Mouse (Mus musculus): ENCODE data around the gene Fam76a. TPM values are rescaled to one million over a fixed set of nuclear protein-coding genes. Genes with fewer than 3 reads are reported as not detected.

The Fam76a gene
- polyA plus RNA-seq, 1 experiment = 24.3 TPM

GRCm38 (mm10) chr4:132946047-132947001, 24.0 kb upstream of the Fam76a start:
- peak overlapping the region; percentile 32 for H3K9ac ChIP-seq (ENCODE audit: low read depth, poor library complexity, severe bottlenecking)
- no peaks in the 10 kb centered on the region for H3K9me3 ChIP-seq (replicated peaks; ENCODE audit: control insufficient read depth, insufficient read depth, low read length, poor library complexity, severe bottlenecking)
- 0 out of 2 replicates have a peak overlapping the region, but pooled peaks have one; percentile 2 for H3K4me3 ChIP-seq (ENCODE audit: low read depth, low read length)
- no peaks in the 10 kb centered on the region for H3K36me3 ChIP-seq (ENCODE audit: control insufficient read depth, insufficient read depth, low read length, poor library complexity, severe bottlenecking)
- H3K27me3 ChIP-seq (ENCODE audit: control insufficient read depth, insufficient read depth, low read length, poor library complexity, severe bottlenecking) = no peaks in the 10 kb centered on the region
- H3K4me1 ChIP-seq (ENCODE audit: control insufficient read depth, insufficient read depth, low read length) = peaks cover 4% of the 10 kb centered on the region
- H3K27ac ChIP-seq (ENCODE audit: insufficient read depth, low read length) = 0 out of 2 replicates have a peak overlapping the region, but pooled peaks have one; percentile 1
- TF ChIP-seq EP300 (IDR thresholded peaks at IDR 0.05; ENCODE audit: insufficient read depth, low read depth, low read length) = peak; percentile 36; the same call in 1 of the 2 replicates
- TF ChIP-seq CTCF (IDR thresholded peaks at IDR 0.05; ENCODE audit: low read depth, low read length) = no peak

GRCm38 (mm10) chr4:132945261-132946046, 23.1 kb upstream of the Fam76a start:
- Histone ChIP-seq H3K4me3 (ENCODE audit: low read depth, low read length) (no peak overlapping the region), H3K36me3 (ENCODE audit: control insufficient read depth, insufficient read depth, low read length, poor library complexity, severe bottlenecking) (no peaks in the 10 kb centered on the region), H3K9ac (ENCODE audit: low read depth, poor library complexity, severe bottlenecking) (peak overlapping the region; percentile 32), H3K4me1 (ENCODE audit: control insufficient read depth, insufficient read depth, low read length) (peaks cover 4% of the 10 kb centered on the region), H3K27me3 (ENCODE audit: control insufficient read depth, insufficient read depth, low read length, poor library complexity, severe bottlenecking) (no peaks in the 10 kb centered on the region), H3K27ac (ENCODE audit: insufficient read depth, low read length) (peak overlapping the region; percentile 12; the same call in 1 of the 2 replicates), H3K9me3 (replicated peaks; ENCODE audit: control insufficient read depth, insufficient read depth, low read length, poor library complexity, severe bottlenecking) (no peaks in the 10 kb centered on the region)
- TF ChIP-seq POLR2A (IDR thresholded peaks at IDR 0.05; ENCODE audit: insufficient read depth, low read length) = no peak
- peak; percentile 94 for TF ChIP-seq CTCF (IDR thresholded peaks at IDR 0.05; ENCODE audit: low read depth, low read length)
- TF ChIP-seq EP300 (IDR thresholded peaks at IDR 0.05; ENCODE audit: insufficient read depth, low read depth, low read length) = 0 out of 2 replicates have a peak, but pooled peaks have one; percentile 18

- no peaks in the 10 kb centered on the region for H3K36me3 ChIP-seq (ENCODE audit: control insufficient read depth, insufficient read depth, low read length, poor library complexity, severe bottlenecking)
- H3K9ac ChIP-seq (ENCODE audit: low read depth, poor library complexity, severe bottlenecking) = no peak overlapping the region
- H3K4me3 ChIP-seq (ENCODE audit: low read depth, low read length) = no peak overlapping the region
- H3K27me3 ChIP-seq (ENCODE audit: control insufficient read depth, insufficient read depth, low read length, poor library complexity, severe bottlenecking) = no peaks in the 10 kb centered on the region
- peaks cover 4% of the 10 kb centered on the region for H3K4me1 ChIP-seq (ENCODE audit: control insufficient read depth, insufficient read depth, low read length)
- peak overlapping the region; percentile 35; the same call in 1 of the 2 replicates for H3K27ac ChIP-seq (ENCODE audit: insufficient read depth, low read length)
- TF ChIP-seq EP300 (IDR thresholded peaks at IDR 0.05; ENCODE audit: insufficient read depth, low read depth, low read length) = no peak
- TF ChIP-seq POLR2A (IDR thresholded peaks at IDR 0.05; ENCODE audit: insufficient read depth, low read length) = no peak
- no peak for TF ChIP-seq CTCF (IDR thresholded peaks at IDR 0.05; ENCODE audit: low read depth, low read length)
- 0 out of 2 replicates have a peak, but pooled peaks cover 2% of the 10 kb centered on the region for H3K9me3 ChIP-seq (replicated peaks; ENCODE audit: control insufficient read depth, insufficient read depth, low read length, poor library complexity, severe bottlenecking)
Measured at GRCm38 (mm10) chr4:132944776-132945175, 22.4 kb upstream of the Fam76a start.

- Histone ChIP-seq H3K36me3 (ENCODE audit: control insufficient read depth, insufficient read depth, low read length, poor library complexity, severe bottlenecking) (no peaks in the 10 kb centered on the region), H3K27me3 (ENCODE audit: control insufficient read depth, insufficient read depth, low read length, poor library complexity, severe bottlenecking) (no peaks in the 10 kb centered on the region), H3K9ac (ENCODE audit: low read depth, poor library complexity, severe bottlenecking) (no peak overlapping the region), H3K9me3 (replicated peaks; ENCODE audit: control insufficient read depth, insufficient read depth, low read length, poor library complexity, severe bottlenecking) (0 out of 2 replicates have a peak, but pooled peaks cover 2% of the 10 kb centered on the region), H3K4me1 (ENCODE audit: control insufficient read depth, insufficient read depth, low read length) (peaks cover 4% of the 10 kb centered on the region), H3K4me3 (ENCODE audit: low read depth, low read length) (no peak overlapping the region), H3K27ac (ENCODE audit: insufficient read depth, low read length) (no peak overlapping the region)
- TF ChIP-seq EP300 (IDR thresholded peaks at IDR 0.05; ENCODE audit: insufficient read depth, low read depth, low read length) = no peak
- TF ChIP-seq CTCF (IDR thresholded peaks at IDR 0.05; ENCODE audit: low read depth, low read length) = no peak
- TF ChIP-seq POLR2A (IDR thresholded peaks at IDR 0.05; ENCODE audit: insufficient read depth, low read length) = no peak
Measured at GRCm38 (mm10) chr4:132944106-132944505, 21.7 kb upstream of the Fam76a start.

- Histone ChIP-seq H3K9ac (ENCODE audit: low read depth, poor library complexity, severe bottlenecking) (no peak overlapping the region), H3K9me3 (replicated peaks; ENCODE audit: control insufficient read depth, insufficient read depth, low read length, poor library complexity, severe bottlenecking) (0 out of 2 replicates have a peak, but pooled peaks cover 2% of the 10 kb centered on the region), H3K4me1 (ENCODE audit: control insufficient read depth, insufficient read depth, low read length) (peaks cover 4% of the 10 kb centered on the region), H3K4me3 (ENCODE audit: low read depth, low read length) (no peak overlapping the region), H3K27me3 (ENCODE audit: control insufficient read depth, insufficient read depth, low read length, poor library complexity, severe bottlenecking) (no peaks in the 10 kb centered on the region), H3K36me3 (ENCODE audit: control insufficient read depth, insufficient read depth, low read length, poor library complexity, severe bottlenecking) (no peaks in the 10 kb centered on the region), H3K27ac (ENCODE audit: insufficient read depth, low read length) (no peak overlapping the region)
- TF ChIP-seq CTCF (IDR thresholded peaks at IDR 0.05; ENCODE audit: low read depth, low read length) (no peak), EP300 (IDR thresholded peaks at IDR 0.05; ENCODE audit: insufficient read depth, low read depth, low read length) (no peak), POLR2A (IDR thresholded peaks at IDR 0.05; ENCODE audit: insufficient read depth, low read length) (no peak)
Measured at GRCm38 (mm10) chr4:132943088-132943487, 20.7 kb upstream of the Fam76a start.

All from ES-Bruce4 (cell line).